Mouse (Mus musculus) left cerebral cortex, adult 2 months (tissue): ENCODE measurements at regions not wholly inside any gene's neighbourhood (a gene's known extent, or its start where the extent isn't known, plus 50 kb on each side); places are given as distances from the start of the nearest gene placed in this dataset.
"Not testable (repeated sequence)": the region's sequence is repeated elsewhere in the genome, so short reads cannot be mapped to it uniquely, and the experiment has no call there.

Experiments
- DNase-seq, 2 experiments: peaks; one replicate each; pipeline ENCODE4 v3.0.0; 2021 to 2022; ENCODE audit warnings: low spot score in 2 of 2, mixed read lengths in 1 of 2; ENCODE audit errors: extremely low spot score in 1 of 2
- H3K27ac ChIP-seq: fragments of 200-600 bp; 2 replicates; pipeline ENCODE4 v1.8.1; 2022
- H3K4me3 ChIP-seq: fragments of 200-600 bp; 2 replicates; pipeline ENCODE4 v1.8.1; 2022
- CTCF ChIP-seq: fragments of 200-600 bp; IDR thresholded peaks from 2 replicates; pipeline ENCODE4 v1.8.1; 2022; ENCODE audit warnings: antibody characterized with exemption, mild to moderate bottlenecking, moderate library complexity
- intact Hi-C: fragments of 180-260 bp; cut with DNase I; formaldehyde crosslinking; loops from one replicate; pipeline ENCODE4 v1.15.1; 2025

GRCm38 (mm10) chr4:38334529-38335149 lies 1115.5 kb upstream of the 1700009N14Rik start:
- H3K4me3 ChIP-seq = no peak overlapping the region
- no peak overlapping the region for H3K27ac ChIP-seq
- no peak for TF ChIP-seq CTCF
- no peak for DNase-seq
- intact Hi-C loops = no loop called here

GRCm38 (mm10) chr4:38335156-38335555 lies 1114.9 kb upstream of the 1700009N14Rik start:
- no peak for DNase-seq
- H3K4me3 ChIP-seq = no peak overlapping the region
- no peak overlapping the region for H3K27ac ChIP-seq
- TF ChIP-seq CTCF = no peak
- intact Hi-C loops = no loop called here

- no peak for DNase-seq
- no peak for TF ChIP-seq CTCF
These were observed 1079.0 kb upstream of the 1700009N14Rik start for GRCm38 (mm10) chr4:38371047-38371446.

DNA sequence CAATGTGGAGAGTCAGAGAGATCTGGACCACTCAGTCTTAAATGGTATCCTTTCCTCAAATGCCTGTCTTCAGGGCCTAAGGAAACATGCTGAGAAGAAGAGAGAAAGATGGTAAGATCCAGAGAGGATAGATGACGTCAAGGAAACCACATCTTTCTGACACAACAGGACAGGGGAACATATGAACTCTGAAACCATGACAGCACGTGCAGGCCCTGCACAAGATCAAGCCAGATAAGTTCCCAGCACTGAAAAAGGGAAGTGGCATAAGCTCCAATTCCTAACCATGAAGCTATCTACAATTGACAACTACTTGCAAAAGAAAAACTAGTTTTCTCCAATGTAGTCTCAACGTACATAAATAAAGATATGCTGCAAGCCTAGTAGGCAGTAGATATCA lies 1068.2 kb upstream of the 1700009N14Rik start:
- no peak for DNase-seq
- no peak overlapping the region for H3K4me3 ChIP-seq
- no peak for TF ChIP-seq CTCF
- no peak overlapping the region for H3K27ac ChIP-seq
- intact Hi-C loops = no loop called here

More at GRCm38 (mm10) chr4:38371047-38371446, 1079.0 kb upstream of the 1700009N14Rik start:
- Histone ChIP-seq H3K4me3 (no peak overlapping the region), H3K27ac (no peak overlapping the region)
- intact Hi-C loops = no loop called here

DNA sequence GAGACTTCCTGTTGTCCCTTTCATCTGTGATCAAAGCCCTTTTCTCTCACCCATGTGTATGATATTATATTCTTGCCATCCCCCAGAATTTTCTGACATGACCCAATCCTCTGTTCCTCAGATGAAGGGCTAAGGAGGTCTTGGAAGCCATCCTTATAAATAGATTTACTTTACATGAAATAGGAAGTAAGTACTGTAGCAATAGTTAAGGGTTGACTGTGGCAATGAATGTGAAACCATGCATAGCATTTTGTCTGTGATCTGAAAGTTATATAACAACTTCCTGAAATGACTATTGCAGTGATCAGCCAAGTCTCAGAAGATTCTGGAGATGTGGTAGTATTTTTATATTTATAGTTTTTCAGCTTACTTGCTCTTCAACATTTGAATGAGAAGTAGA lies 1053.5 kb upstream of the 1700009N14Rik start:
- intact Hi-C loops = no loop called here
- no peak for DNase-seq
- Histone ChIP-seq H3K4me3 (no peak overlapping the region), H3K27ac (no peak overlapping the region)
- no peak for TF ChIP-seq CTCF

DNA sequence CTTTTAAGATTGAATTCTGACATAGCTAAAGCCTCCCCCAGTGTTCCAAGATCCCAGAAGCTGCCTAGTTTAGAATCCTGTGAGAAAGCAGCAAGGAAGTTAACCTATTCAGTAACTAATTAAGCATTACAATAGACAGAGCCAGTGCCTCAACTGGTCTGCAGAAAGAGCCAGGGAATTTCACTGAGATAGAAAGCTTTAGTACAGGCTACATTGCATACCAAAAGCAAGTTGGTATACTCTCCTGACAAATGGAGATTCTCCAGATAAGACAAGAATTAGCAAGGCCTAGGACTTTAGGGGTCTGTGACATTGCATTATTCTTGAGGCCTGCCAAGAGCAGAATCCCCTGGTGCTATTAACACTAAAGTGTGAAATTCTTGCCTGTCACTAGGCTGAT lies 1014.8 kb upstream of the 1700009N14Rik start:
- not testable (repeated sequence) for DNase-seq

GRCm38 (mm10) chr4:38461473-38462194 lies 988.5 kb upstream of the 1700009N14Rik start:
- H3K4me3 ChIP-seq = no peak overlapping the region
- intact Hi-C loops = no loop called here
- H3K27ac ChIP-seq = no peak overlapping the region
- no peak for TF ChIP-seq CTCF
- DNase-seq = no peak

More for the DNA sequence above, 1014.8 kb upstream of the 1700009N14Rik start:
- intact Hi-C loops, H3K27ac ChIP-seq, H3K4me3 ChIP-seq: not testable (repeated sequence)

GRCm38 (mm10) chr4:38498271-38498670 lies 951.8 kb upstream of the 1700009N14Rik start:
- no peak overlapping the region for H3K4me3 ChIP-seq
- no peak overlapping the region for H3K27ac ChIP-seq
- TF ChIP-seq CTCF = no peak
- DNase-seq = no peak
- intact Hi-C loops = no loop called here

- H3K4me3 ChIP-seq = no peak overlapping the region
- TF ChIP-seq CTCF = no peak
- no peak overlapping the region for H3K27ac ChIP-seq
- intact Hi-C loops = no loop called here
- no peak for DNase-seq
These were observed 944.2 kb upstream of the 1700009N14Rik start for GRCm38 (mm10) chr4:38505875-38506274.

GRCm38 (mm10) chr4:38507202-38507601 lies 942.9 kb upstream of the 1700009N14Rik start:
- no peak for DNase-seq
- peak; percentile 29; the same call in 1 of the 2 replicates for TF ChIP-seq CTCF
- intact Hi-C loops = no loop called here
- Histone ChIP-seq H3K4me3 (no peak overlapping the region), H3K27ac (no peak overlapping the region)

- TF ChIP-seq CTCF = no peak
- H3K27ac ChIP-seq = no peak overlapping the region
- intact Hi-C loops = no loop called here
- no peak for DNase-seq
- no peak overlapping the region for H3K4me3 ChIP-seq
These were observed 931.0 kb upstream of the 1700009N14Rik start for GRCm38 (mm10) chr4:38519108-38519507.
